24 mouse cellular contexts compared by ENCODE assay signal in the genomic region with DNA sequence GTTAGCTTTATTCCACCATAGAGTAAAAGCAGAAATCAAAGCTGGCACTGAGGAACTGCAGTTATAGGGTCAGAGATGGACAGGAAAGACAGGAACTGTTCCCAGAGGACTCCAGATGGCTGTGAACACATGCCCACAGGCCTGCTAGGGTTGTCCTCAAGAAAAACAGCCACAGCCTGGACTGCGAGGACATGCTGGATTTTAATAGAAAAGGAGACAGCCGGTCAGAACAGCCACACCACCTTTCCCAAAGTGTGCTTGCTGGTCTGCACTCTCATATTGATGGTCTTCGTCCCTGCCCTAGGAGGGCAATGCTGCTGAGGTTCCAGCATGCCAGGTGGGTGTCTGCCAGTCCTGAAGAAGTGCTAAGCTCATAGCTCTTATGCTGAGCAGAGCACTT.
DNase-seq lines count a peak whose midpoint lies in the region; ATAC-seq and TF ChIP-seq lines count a peak whose summit lies in the region.
"Had no signal": no experiment of that assay in that cellular context is flagged by ENCODE, and none has a peak within 500 bp of the region (broad histone marks: within the 10 kb centered on the region; RNA-seq: fewer than 3 reads in every experiment).

No protein-coding gene starts in this region.

- peaks cover 18% of the 10 kb centered on the region for H3K4me1 ChIP-seq in cerebellum, adult 2 months (ENCODE audit: control insufficient read depth, insufficient read depth, low read length)
- peaks cover 13% of the 10 kb centered on the region for H3K4me1 ChIP-seq in hindbrain, embryonic 13.5 days (replicated peaks)
- H3K4me1 ChIP-seq in kidney, embryonic 15.5 days = 0 out of 2 replicates have a peak, but pooled peaks cover 6% of the 10 kb centered on the region
- H3K4me1 ChIP-seq in heart, embryonic 12.5 days (replicated peaks) = peaks cover 30% of the 10 kb centered on the region
- H3K4me1 ChIP-seq: embryonic facial prominence, embryonic 15.5 days had no signal

- H3K9ac ChIP-seq in hindbrain, embryonic 13.5 days = no peak overlapping the region
- no peak overlapping the region for H3K9ac ChIP-seq in kidney, embryonic 15.5 days
- no peak overlapping the region for H3K9ac ChIP-seq in heart, embryonic 12.5 days
- H3K9ac ChIP-seq: embryonic facial prominence, embryonic 15.5 days; forebrain, embryonic 15.5 days had no signal

- H3K27me3 ChIP-seq in cerebellum, adult 2 months (ENCODE audit: control insufficient read depth, insufficient read depth, low read length) = no peaks in the 10 kb centered on the region
- no peaks in the 10 kb centered on the region for H3K27me3 ChIP-seq in hindbrain, embryonic 13.5 days
- no peaks in the 10 kb centered on the region for H3K27me3 ChIP-seq in kidney, embryonic 15.5 days
- H3K27me3 ChIP-seq in heart, embryonic 12.5 days (replicated peaks) = no peaks in the 10 kb centered on the region
- H3K27me3 ChIP-seq: embryonic facial prominence, embryonic 15.5 days; forebrain, embryonic 15.5 days had no signal

- TF ChIP-seq POLR2A in cerebellum, adult 2 months (IDR thresholded peaks at IDR 0.05; ENCODE audit: borderline replicate concordance, insufficient read depth, low read length) = no peak

- H3K36me3 ChIP-seq in macrophage (ENCODE audit: inconsistent target) = no peaks in the 10 kb centered on the region
- H3K36me3 ChIP-seq in hindbrain, embryonic 13.5 days = no peaks in the 10 kb centered on the region
- H3K36me3 ChIP-seq in kidney, embryonic 15.5 days = no peaks in the 10 kb centered on the region
- H3K36me3 ChIP-seq in heart, embryonic 12.5 days = no peaks in the 10 kb centered on the region
- H3K36me3 ChIP-seq: embryonic facial prominence, embryonic 15.5 days; forebrain, embryonic 15.5 days; G1E had no signal

- H3K4me3 ChIP-seq in cerebellum, adult 2 months (replicated peaks; ENCODE audit: insufficient read depth, low read depth, low read length) = no peak overlapping the region
- no peak overlapping the region for H3K4me3 ChIP-seq in macrophage (ENCODE audit: inconsistent target)
- H3K4me3 ChIP-seq in hindbrain, embryonic 13.5 days = no peak overlapping the region
- H3K4me3 ChIP-seq in kidney, embryonic 15.5 days (replicated peaks) = no peak overlapping the region
- H3K4me3 ChIP-seq in heart, embryonic 12.5 days = no peak overlapping the region
- H3K4me3 ChIP-seq: embryonic facial prominence, embryonic 15.5 days; erythroblast, embryonic 14.5 days; forebrain, embryonic 15.5 days had no signal

- no peak for DNase-seq in cerebellum, postnatal 4 days (ENCODE audit: low spot score in 2 of 2)
- DNase-seq in cerebellum, adult 2 months = peak; percentile 79 to 90
- peak; percentile 49 to 56 for DNase-seq in cerebellum, postnatal 10 days
- DNase-seq: adrenal gland, postnatal 14 days; B cell, adult 2 months; embryo, embryonic 11 days; gastrocnemius, postnatal 36 days; heart, adult 18-20 months; heart, postnatal 36 days; kidney, adult 18-20 months had no signal

- H3K9me3 ChIP-seq in hindbrain, embryonic 13.5 days = no peaks in the 10 kb centered on the region
- no peaks in the 10 kb centered on the region for H3K9me3 ChIP-seq in kidney, embryonic 15.5 days (replicated peaks)
- no peaks in the 10 kb centered on the region for H3K9me3 ChIP-seq in heart, embryonic 12.5 days (replicated peaks)
- H3K9me3 ChIP-seq: embryonic facial prominence, embryonic 15.5 days; forebrain, embryonic 15.5 days; G1E had no signal

- no peak overlapping the region for H3K4me2 ChIP-seq in hindbrain, embryonic 13.5 days
- no peak overlapping the region for H3K4me2 ChIP-seq in kidney, embryonic 15.5 days
- no peak overlapping the region for H3K4me2 ChIP-seq in heart, embryonic 12.5 days
- H3K4me2 ChIP-seq: embryonic facial prominence, embryonic 15.5 days; forebrain, embryonic 15.5 days; heart, embryonic 11.5 days had no signal

- H3K79me2 ChIP-seq in macrophage (ENCODE audit: inconsistent target) = peaks cover 59% of the 10 kb centered on the region

- TF ChIP-seq CTCF in cerebellum, adult 2 months (IDR thresholded peaks at IDR 0.05; ENCODE audit: borderline replicate concordance, insufficient read depth, low read depth, low read length) = no peak

- WGBS in cerebellum, adult 2 months = 13% methylated on average over 3 of the region's 3 CpGs
- 94% methylated on average over 3 of the region's 3 CpGs for WGBS in macrophage (ENCODE audit: missing documents)
- 83% methylated on average over 3 of the region's 3 CpGs for WGBS in hindbrain, embryonic 13.5 days
- WGBS in kidney, embryonic 15.5 days = 86% methylated on average over 3 of the region's 3 CpGs
- WGBS in heart, embryonic 12.5 days = 67% methylated on average over 3 of the region's 3 CpGs

- peak; percentile 82; the same call in 1 of the 2 replicates for ATAC-seq in cerebellum, adult (ENCODE audit: insufficient number of reproducible peaks, low FRiP score, low TSS enrichment)
- ATAC-seq in hindbrain, embryonic 13.5 days (ENCODE audit: low FRiP score) = no peak
- ATAC-seq in kidney, embryonic 15.5 days (replicated peaks; ENCODE audit: low FRiP score) = no peak
- no peak for ATAC-seq in heart, embryonic 12.5 days (ENCODE audit: insufficient number of reproducible peaks, low FRiP score)
- ATAC-seq: activated CD4-positive, CD25-positive, alpha-beta regulatory T cell, adult 4 months; CD4-positive, CD25-positive, alpha-beta regulatory T cell, adult 4 months; forebrain, embryonic 15.5 days; hindbrain, embryonic 16.5 days; inflammation-experienced regulatory T-cells, adult 6 months had no signal

- peak overlapping the region; percentile 92 for H3K27ac ChIP-seq in cerebellum, adult 2 months (ENCODE audit: insufficient read depth, low read length)
- H3K27ac ChIP-seq in macrophage = peak overlapping the region; percentile 99
- H3K27ac ChIP-seq in hindbrain, embryonic 13.5 days = no peak overlapping the region
- H3K27ac ChIP-seq in kidney, embryonic 15.5 days = no peak overlapping the region
- H3K27ac ChIP-seq in heart, embryonic 12.5 days (ENCODE audit: poor library complexity, severe bottlenecking) = no peak overlapping the region
- H3K27ac ChIP-seq: embryonic facial prominence, embryonic 15.5 days; forebrain, embryonic 15.5 days had no signal

Comparison
In these comparisons a context has a peak if more than half of its experiments do, and no peak if none do; other contexts are left out.
1. DNase-seq: peak in cerebellum, adult 2 months (2 of 2) and cerebellum, postnatal 10 days (2 of 2); none in cerebellum, postnatal 4 days (0 of 2).
2. H3K27ac ChIP-seq: peak in cerebellum, adult 2 months (single experiment) and macrophage (single experiment); none in hindbrain, embryonic 13.5 days (single experiment), kidney, embryonic 15.5 days (single experiment) and heart, embryonic 12.5 days (single experiment).